Mouse (Mus musculus) layer of hippocampus, postnatal 10 days (tissue): ENCODE results near the gene Rdh16f2. TPM values are rescaled to one million over a fixed set of nuclear protein-coding genes. Genes with fewer than 3 reads are reported as not detected.
"Not testable (repeated sequence)": the region's sequence is repeated elsewhere in the genome, so short reads cannot be mapped to it uniquely, and the experiment has no call there.

Experiments
- DNase-seq, 2 experiments: peaks; one replicate each; pipeline ENCODE4 v3.0.0; 2021; ENCODE audit warnings: low spot score in 2 of 2
- total RNA-seq, 2 experiments: library from RNA; stranded (reverse); gene quantifications; 2 replicates each; pipeline ENCODE4 v1.2.3; 2021

Rdh16f2 gene
- total RNA-seq, 2 experiments from 2014 or later = not detected

DNA sequence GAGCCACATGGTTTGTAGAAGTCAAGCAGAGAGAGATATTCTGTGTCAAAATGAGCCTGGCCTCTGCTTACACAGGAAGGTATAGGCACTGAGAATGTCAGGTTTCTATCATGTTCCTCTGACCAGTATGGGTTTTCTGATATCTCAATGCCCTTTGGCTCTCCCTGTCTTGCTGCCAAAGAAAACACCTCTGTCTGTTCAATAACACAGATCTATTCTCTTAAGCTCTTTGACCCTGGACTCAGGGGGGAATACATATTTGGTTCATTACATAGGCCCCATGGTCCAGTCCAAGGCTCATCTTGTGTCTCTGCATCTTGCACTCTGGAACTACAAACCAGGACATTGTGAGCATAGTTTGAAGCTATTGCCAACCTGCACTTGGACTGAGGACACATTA lies 22.3 kb downstream of the Rdh16f2 start, which contains the start of gene Rdh7:
Gene Rdh7, minus strand, starts transcription at position 213 of the 400 bp plus-strand sequence.
- no peak for DNase-seq

GRCm38 (mm10) chr10:127891481-127891880 lies 25.2 kb downstream of the Rdh16f2 start:
- DNase-seq = no peak

DNA sequence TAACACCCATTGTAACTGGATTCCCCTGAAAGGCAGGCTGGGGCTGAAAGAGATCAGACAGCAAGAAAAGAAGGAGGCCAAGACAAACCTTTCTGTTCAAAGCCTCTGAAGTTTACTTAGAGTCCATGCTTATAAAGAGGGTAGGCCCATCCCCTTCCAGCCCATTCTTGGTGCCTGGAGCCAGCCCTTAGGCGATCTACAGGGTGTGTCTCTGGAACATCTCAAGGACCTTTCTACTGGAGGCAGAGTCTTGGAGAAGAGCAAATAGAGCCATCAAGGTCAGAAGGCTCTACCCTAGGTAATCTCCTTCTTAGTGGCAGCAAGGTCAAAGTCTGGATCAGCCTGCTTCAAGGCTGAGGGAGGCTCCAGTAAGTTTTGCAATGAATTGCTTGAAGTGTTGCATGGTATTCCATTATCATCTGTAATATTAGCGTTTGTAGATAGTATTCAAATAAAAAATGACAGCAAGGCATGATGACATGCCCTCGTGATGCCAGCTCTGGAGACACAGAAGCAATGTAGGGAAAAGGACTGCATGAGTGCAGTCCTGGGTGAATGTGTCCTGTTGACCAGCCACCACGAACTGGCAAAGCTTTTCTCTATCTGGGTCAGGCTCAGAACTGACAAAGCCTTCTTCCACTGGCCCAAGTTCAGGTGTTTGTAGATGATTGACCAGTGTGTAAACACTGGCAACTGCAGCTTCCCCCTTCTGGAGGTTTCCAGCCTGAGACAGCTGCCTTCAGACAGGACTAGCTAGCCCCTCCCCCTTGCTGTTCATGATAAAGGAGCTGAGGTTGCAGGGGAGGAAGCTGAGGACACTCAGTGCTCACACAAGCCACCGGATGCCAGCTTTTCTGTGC lies 27.1 kb downstream of the Rdh16f2 start:
- not testable (repeated sequence) for DNase-seq

DNA sequence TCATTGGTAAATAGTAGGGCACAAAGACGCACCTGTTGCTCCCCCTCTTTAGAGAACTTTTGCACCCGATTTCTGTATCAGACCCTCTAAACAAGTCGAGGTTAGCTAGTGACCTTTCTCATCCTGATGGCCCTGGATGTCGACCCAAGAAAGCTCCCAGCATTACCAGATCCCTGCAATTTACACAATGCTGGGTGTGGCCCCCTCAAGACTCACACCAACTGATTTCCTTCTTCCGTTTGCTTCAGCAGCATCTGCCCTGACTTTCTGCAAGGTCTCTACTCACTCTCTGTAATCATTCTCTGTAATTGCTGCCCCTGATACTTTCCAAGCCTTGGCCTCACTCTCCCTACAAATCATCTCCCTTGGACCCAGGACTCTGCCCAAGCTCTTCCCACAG lies 30.4 kb downstream of the Rdh16f2 start:
- DNase-seq = no peak

DNA sequence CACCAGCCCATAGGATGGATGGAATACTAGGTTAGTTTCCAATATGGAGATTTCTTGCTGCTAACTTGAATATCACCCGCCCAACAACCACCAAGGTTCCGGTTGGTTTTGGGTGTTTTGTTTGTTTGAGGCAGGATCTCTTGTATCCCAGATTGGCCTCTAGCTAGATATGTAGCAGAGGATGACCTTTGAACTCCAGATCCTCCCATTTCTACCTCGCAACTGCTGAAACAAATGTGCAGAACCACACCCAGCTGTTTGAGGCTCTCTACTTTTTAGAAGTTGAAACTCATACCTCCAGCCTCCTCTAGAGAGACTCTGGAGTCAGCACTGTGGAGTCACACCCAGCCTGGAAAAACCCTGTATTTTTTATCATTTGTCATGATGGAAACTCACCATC lies 31.2 kb downstream of the Rdh16f2 start:
- no peak for DNase-seq

DNA sequence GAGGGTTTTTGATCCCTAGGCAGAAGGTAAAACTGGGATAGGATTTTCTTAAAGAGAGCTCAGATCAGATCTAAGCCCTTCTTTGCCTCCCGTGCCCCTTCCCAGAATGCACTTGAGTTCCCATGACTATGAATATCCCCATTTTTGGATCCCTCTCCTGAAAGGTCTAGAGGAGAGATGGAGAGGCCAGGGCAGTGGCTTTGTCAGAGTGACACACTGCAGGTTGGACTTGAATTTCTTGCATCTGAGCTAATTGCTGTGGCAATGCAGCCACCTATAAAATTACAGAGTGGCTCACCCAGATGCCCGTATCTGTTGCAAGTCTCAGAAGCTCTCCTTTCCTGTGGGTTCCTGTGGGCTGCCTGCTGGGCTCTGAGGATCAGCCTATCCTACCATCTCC lies 31.9 kb downstream of the Rdh16f2 start, which contains the start of gene Sdr9c7:
Gene Sdr9c7, plus strand, starts transcription at position 301 of the 400 bp plus-strand sequence.
- DNase-seq = no peak

DNA sequence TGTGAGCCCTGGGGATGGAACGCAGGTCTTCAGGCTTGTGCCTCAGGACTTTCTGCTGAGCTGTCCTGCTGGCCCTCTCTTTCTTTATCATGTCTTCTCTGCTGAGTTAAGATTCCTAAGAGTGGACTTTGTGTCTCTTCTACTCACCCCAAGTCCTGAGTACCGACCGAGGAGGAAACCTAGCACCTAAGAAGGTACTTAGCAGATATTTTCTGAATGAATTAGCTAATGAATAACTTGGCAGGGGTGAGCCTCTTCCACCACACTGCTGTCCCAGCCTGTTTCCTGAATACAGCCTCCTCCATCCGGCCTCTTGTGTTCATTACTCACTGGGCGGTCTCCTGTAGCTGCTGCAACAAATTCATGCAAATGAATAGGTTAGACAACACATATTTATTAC lies 33.5 kb downstream of the Rdh16f2 start:
- no peak for DNase-seq

DNA sequence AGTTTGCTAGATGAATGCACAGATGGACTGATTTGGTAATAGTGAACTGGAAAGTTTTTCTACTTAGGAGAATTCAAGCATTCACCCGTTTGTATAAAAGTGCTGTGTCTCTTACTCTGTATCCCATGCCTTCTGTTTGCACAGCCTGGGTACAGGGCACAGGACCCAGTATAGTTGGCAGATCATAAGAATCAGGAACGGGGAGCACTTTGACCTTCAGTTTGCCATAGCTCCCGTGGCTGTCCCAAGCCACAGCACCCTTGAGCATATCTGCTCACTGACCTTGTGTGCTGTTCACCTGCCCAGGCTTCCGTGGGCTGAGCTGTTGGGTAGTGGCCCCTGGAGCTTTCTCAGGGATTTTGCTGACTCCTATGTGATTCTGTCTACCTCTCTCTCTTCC lies 35.5 kb downstream of the Rdh16f2 start:
- DNase-seq = no peak

DNA sequence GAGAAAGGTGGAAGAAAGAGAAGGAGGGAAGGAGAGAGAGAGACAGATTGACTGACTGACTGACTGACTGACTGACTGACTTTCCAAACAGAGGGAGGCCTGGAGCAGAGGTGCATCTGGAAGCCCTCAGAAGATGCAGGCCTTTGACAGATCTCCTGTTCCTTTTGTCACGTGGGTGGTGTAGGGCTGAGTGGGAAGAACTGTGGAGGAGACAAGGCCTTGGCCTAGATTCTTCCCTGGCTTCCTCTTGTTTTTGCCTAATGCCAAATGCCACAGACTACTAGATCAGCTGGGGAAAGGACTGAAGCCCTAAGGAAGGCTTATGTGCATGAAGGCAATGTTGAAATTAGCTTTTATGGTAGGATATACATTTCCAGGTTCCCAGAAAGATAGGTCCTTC lies 36.8 kb downstream of the Rdh16f2 start:
- DNase-seq = no peak

GRCm38 (mm10) chr10:127904718-127905446 lies 38.6 kb downstream of the Rdh16f2 start:
- DNase-seq = peak; percentile 8 to 38

- no peak for DNase-seq
These were observed 39.9 kb downstream of the Rdh16f2 start for GRCm38 (mm10) chr10:127906138-127906537.

DNA sequence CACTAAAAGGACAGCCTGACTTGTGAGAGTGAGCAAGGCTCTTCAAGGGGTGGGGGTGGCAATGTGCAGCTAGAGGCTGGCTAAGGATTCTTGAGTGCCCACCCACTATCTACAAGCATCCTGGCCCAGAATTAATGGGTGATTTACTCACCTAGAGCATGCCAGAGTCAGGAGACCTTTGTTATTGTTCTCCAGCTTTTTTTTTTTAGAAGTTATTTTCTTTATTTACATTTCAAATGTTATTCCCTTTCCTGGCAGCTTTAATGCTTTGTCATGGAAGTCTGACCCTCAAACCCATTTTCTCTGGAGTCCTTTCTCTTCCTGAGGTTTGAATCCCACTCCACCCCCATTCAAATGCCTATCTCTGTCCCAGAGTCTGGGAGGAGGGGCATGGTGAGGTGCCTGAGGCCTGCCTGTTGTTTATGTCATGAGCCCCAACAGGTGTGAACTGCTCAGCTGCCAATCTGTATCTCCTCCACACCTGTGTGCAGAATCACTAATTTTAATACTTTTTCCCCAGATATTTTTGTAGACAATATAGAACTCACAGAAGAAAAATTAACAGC lies 41.2 kb downstream of the Rdh16f2 start:
- no peak for DNase-seq

DNA sequence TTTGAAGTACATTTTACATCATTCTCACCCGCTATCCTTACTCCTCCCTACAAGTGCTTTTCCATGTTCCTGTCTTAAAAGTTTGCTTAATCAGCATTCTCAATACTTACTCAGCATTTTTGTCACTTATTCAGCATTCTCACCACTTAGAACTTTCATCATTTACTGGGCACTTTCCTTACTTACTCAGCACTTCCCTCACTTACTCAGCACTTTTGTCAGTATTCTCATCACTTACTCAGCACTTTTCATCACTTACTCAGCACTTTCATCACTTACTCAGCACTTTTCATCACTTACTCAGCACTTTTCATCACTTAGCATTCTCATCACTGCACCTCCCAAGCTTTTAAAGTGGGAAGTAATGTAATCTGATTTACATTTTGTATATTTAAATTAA lies 49.3 kb downstream of the Rdh16f2 start:
- DNase-seq = no peak

GRCm38 (mm10) chr10:127917183-127917582 lies 50.9 kb downstream of the Rdh16f2 start:
- DNase-seq = not testable (repeated sequence)

GRCm38 (mm10) chr10:127917651-127918050 lies 51.4 kb downstream of the Rdh16f2 start:
- DNase-seq = no peak

GRCm38 (mm10) chr10:127922241-127922640 lies 56.0 kb downstream of the Rdh16f2 start:
- no peak for DNase-seq

- DNase-seq = no peak
These were observed 56.8 kb downstream of the Rdh16f2 start for GRCm38 (mm10) chr10:127923024-127923423.

DNA sequence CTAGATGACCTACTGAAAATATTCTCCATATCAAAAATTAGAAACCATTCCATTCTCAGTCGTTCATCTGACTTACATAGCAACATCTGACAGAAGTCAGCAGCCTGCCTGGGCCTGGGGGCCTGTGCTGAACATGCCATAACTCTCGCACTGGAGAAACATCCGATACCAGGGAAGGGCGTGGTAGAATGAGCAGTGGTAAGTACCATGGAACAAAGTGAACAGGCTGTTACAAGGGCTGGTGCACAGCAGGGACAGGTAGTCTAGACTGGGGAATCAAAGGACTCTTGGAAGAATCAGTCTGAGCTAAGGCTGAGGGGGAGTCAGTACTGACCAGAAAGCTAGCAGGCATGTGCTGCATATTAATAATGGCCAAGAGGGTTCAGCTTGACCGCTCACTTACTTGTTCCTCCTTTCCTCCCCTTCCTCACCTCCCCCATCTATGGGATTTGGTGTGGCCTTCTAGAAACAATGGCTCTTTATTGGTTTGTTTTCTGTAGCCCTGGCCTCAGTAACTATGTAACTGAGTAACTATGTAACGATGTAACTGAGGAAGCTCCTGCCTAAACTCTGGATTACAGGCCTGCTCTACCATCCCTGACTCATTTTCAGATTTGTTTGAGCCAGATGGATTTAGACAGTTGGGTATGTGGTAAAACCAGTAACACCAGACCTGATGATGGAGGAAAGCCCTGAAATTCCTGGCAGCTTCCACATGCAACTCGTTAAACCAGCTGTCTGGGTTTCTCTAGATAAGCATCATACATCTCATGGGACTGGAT lies 58.5 kb downstream of the Rdh16f2 start:
- DNase-seq = peak; percentile 29 to 52
